Comparison of ENCODE assay signal across 24 mouse cellular contexts in the genomic region with DNA sequence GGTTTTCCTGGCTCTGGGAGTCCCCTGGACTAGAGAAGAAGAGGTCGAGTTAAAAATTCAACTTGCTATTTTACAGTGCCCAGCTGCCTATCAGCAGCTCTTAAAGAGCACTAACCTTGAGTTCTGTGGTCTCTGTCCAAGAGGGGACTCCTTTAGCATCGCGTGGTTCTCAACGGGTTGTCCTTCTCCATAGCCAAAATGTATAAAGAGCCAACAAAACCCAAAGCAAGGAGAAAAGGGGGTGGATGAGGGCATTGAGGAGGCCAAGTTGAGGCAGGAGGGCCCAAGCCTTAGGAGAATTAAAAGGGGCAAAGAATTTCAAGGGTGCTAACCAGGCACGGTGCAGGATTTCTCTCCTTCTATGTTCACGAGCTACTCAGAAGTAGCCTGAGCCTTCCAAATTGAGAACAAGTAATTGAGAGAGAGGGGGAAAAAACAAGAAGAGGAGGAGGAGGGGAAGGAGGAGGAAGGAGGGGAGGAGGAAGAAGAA. TPM values are rescaled to one million over a fixed set of nuclear protein-coding genes. Genes with fewer than 3 reads are reported as not detected.
DNase-seq lines count a peak whose midpoint lies in the region; ATAC-seq lines count a peak whose summit lies in the region.
"Had no signal": no experiment of that assay in that cellular context is flagged by ENCODE, and none has a peak within 500 bp of the region (broad histone marks: within the 10 kb centered on the region; RNA-seq: fewer than 3 reads in every experiment).

No protein-coding gene starts in this region.

- H3K9me3 ChIP-seq in forebrain, embryonic 10.5 days, result no peaks in the 10 kb centered on the region
- H3K9me3 ChIP-seq in forebrain, embryonic 16.5 days (ENCODE audit: control insufficient read depth, low read length), result no peaks in the 10 kb centered on the region
- H3K9me3 ChIP-seq in midbrain, embryonic 10.5 days (replicated peaks), result no peaks in the 10 kb centered on the region
- H3K9me3 ChIP-seq in midbrain, embryonic 14.5 days (ENCODE audit: control insufficient read depth, low read length), result no peaks in the 10 kb centered on the region
- H3K9me3 ChIP-seq in embryonic facial prominence, embryonic 10.5 days, result no peaks in the 10 kb centered on the region
- no peaks in the 10 kb centered on the region for H3K9me3 ChIP-seq in forebrain, embryonic 13.5 days (replicated peaks)
- H3K9me3 ChIP-seq: embryonic facial prominence, embryonic 12.5 days; heart, embryonic 12.5 days; hindbrain, embryonic 13.5 days had no signal

- H3K4me3 ChIP-seq in forebrain, embryonic 10.5 days, result peak overlapping the region; percentile 72
- H3K4me3 ChIP-seq in forebrain, embryonic 16.5 days (replicated peaks; ENCODE audit: low read length), result no peak overlapping the region
- no peak overlapping the region for H3K4me3 ChIP-seq in midbrain, embryonic 10.5 days
- no peak overlapping the region for H3K4me3 ChIP-seq in midbrain, embryonic 14.5 days (replicated peaks; ENCODE audit: low read depth, low read length)
- peak overlapping the region; percentile 58; the same call in 1 of the 2 replicates for H3K4me3 ChIP-seq in embryonic facial prominence, embryonic 10.5 days
- H3K4me3 ChIP-seq in forebrain, embryonic 13.5 days, result peak overlapping the region; percentile 55
- H3K4me3 ChIP-seq: embryonic facial prominence, embryonic 12.5 days; heart, embryonic 12.5 days; hindbrain, embryonic 13.5 days had no signal

- no peak for DNase-seq in forebrain, embryonic 10.5 days (ENCODE audit: extremely low spot score, low spot score)
- DNase-seq in midbrain, embryonic 10.5 days (ENCODE audit: low spot score), result peak; percentile 38
- no peak for DNase-seq in midbrain, embryonic 14.5 days
- DNase-seq in embryonic facial prominence, embryonic 10.5 days (ENCODE audit: low spot score), result peak; percentile 23
- DNase-seq in heart, postnatal 25 days (ENCODE audit: low spot score), result no peak
- no peak for DNase-seq in left cerebral cortex, postnatal 25 days (ENCODE audit: low spot score in 2 of 2)
- DNase-seq: adrenal gland, adult 8-10 months; adrenal gland, postnatal 36 days; cerebellum, adult 2 months; cerebellum, postnatal 10 days; gastrocnemius, postnatal 14 days; heart, postnatal 36 days had no signal

- no peak overlapping the region; the same call in 1 of the 2 replicates for H3K4me2 ChIP-seq in forebrain, embryonic 16.5 days (ENCODE audit: low read length)
- H3K4me2 ChIP-seq in midbrain, embryonic 14.5 days (ENCODE audit: low read length), result no peak overlapping the region
- H3K4me2 ChIP-seq in forebrain, embryonic 13.5 days, result peak overlapping the region; percentile 64
- H3K4me2 ChIP-seq: heart, embryonic 12.5 days; hindbrain, embryonic 13.5 days had no signal

- peaks cover 100% of the 10 kb centered on the region for H3K27me3 ChIP-seq in forebrain, embryonic 10.5 days (ENCODE audit: poor library complexity, severe bottlenecking)
- H3K27me3 ChIP-seq in forebrain, embryonic 16.5 days (replicated peaks; ENCODE audit: control insufficient read depth, insufficient read depth, low read length), result peaks cover 26% of the 10 kb centered on the region
- H3K27me3 ChIP-seq in midbrain, embryonic 10.5 days (ENCODE audit: low read depth, poor library complexity, severe bottlenecking), result peaks cover 100% of the 10 kb centered on the region
- peaks cover 93% of the 10 kb centered on the region for H3K27me3 ChIP-seq in midbrain, embryonic 14.5 days (ENCODE audit: control insufficient read depth, insufficient read depth, low read length)
- H3K27me3 ChIP-seq in embryonic facial prominence, embryonic 10.5 days (replicated peaks; ENCODE audit: low read depth, poor library complexity, severe bottlenecking), result peaks cover 100% of the 10 kb centered on the region
- peaks cover 91% of the 10 kb centered on the region for H3K27me3 ChIP-seq in forebrain, embryonic 13.5 days

- H3K9ac ChIP-seq in forebrain, embryonic 16.5 days (replicated peaks; ENCODE audit: low read depth, low read length), result no peak overlapping the region
- H3K9ac ChIP-seq in midbrain, embryonic 14.5 days (replicated peaks; ENCODE audit: low read length), result no peak overlapping the region
- peak overlapping the region; percentile 83 for H3K9ac ChIP-seq in forebrain, embryonic 13.5 days
- H3K9ac ChIP-seq: embryonic facial prominence, embryonic 12.5 days; heart, embryonic 12.5 days; hindbrain, embryonic 13.5 days had no signal

- no peak for ATAC-seq in forebrain, embryonic 16.5 days
- ATAC-seq in midbrain, embryonic 14.5 days (ENCODE audit: low FRiP score, low TSS enrichment), result no peak
- no peak for ATAC-seq in forebrain, embryonic 13.5 days
- ATAC-seq: CD4-positive, CD25-positive, alpha-beta regulatory T cell, adult 4 months; hindbrain, postnatal 0 days had no signal

- peak overlapping the region; percentile 96 for H3K27ac ChIP-seq in forebrain, embryonic 10.5 days
- no peak overlapping the region for H3K27ac ChIP-seq in forebrain, embryonic 16.5 days (ENCODE audit: low read length)
- no peak overlapping the region for H3K27ac ChIP-seq in midbrain, embryonic 10.5 days (replicated peaks)
- H3K27ac ChIP-seq in midbrain, embryonic 14.5 days (replicated peaks; ENCODE audit: low read depth, low read length), result no peak overlapping the region
- no peak overlapping the region for H3K27ac ChIP-seq in embryonic facial prominence, embryonic 10.5 days (replicated peaks)
- 0 out of 2 replicates have a peak overlapping the region, but pooled peaks have one; percentile 82 for H3K27ac ChIP-seq in forebrain, embryonic 13.5 days
- H3K27ac ChIP-seq: embryonic facial prominence, embryonic 12.5 days; hindbrain, embryonic 13.5 days; hindbrain, postnatal 0 days had no signal

- H3K36me3 ChIP-seq in forebrain, embryonic 10.5 days (replicated peaks), result no peaks in the 10 kb centered on the region
- no peaks in the 10 kb centered on the region for H3K36me3 ChIP-seq in forebrain, embryonic 16.5 days (ENCODE audit: control insufficient read depth, insufficient read depth)
- no peaks in the 10 kb centered on the region for H3K36me3 ChIP-seq in midbrain, embryonic 10.5 days
- no peaks in the 10 kb centered on the region for H3K36me3 ChIP-seq in midbrain, embryonic 14.5 days (ENCODE audit: control insufficient read depth, insufficient read depth, low read length)
- no peaks in the 10 kb centered on the region for H3K36me3 ChIP-seq in embryonic facial prominence, embryonic 10.5 days (replicated peaks)
- H3K36me3 ChIP-seq in forebrain, embryonic 13.5 days (ENCODE audit: poor library complexity, severe bottlenecking), result no peaks in the 10 kb centered on the region
- H3K36me3 ChIP-seq: embryonic facial prominence, embryonic 12.5 days; G1E; heart, embryonic 12.5 days; hindbrain, embryonic 13.5 days had no signal

- H3K4me1 ChIP-seq in forebrain, embryonic 10.5 days, result peaks cover 93% of the 10 kb centered on the region
- peaks cover 14% of the 10 kb centered on the region for H3K4me1 ChIP-seq in forebrain, embryonic 16.5 days (replicated peaks; ENCODE audit: control insufficient read depth, insufficient read depth, low read length)
- H3K4me1 ChIP-seq in midbrain, embryonic 10.5 days, result peaks cover 42% of the 10 kb centered on the region
- peaks cover 9% of the 10 kb centered on the region; the same call in 1 of the 2 replicates for H3K4me1 ChIP-seq in midbrain, embryonic 14.5 days (ENCODE audit: control insufficient read depth, insufficient read depth, low read length)
- peaks cover 34% of the 10 kb centered on the region for H3K4me1 ChIP-seq in embryonic facial prominence, embryonic 10.5 days
- H3K4me1 ChIP-seq in forebrain, embryonic 13.5 days, result peaks cover 44% of the 10 kb centered on the region

- WGBS in forebrain, embryonic 10.5 days, result 2% methylated on average over 6 of the region's 6 CpGs
- WGBS in forebrain, embryonic 16.5 days, result 6% methylated on average over 6 of the region's 6 CpGs
- 2% methylated on average over 6 of the region's 6 CpGs for WGBS in midbrain, embryonic 10.5 days
- 4% methylated on average over 6 of the region's 6 CpGs for WGBS in midbrain, embryonic 14.5 days
- 4% methylated on average over 6 of the region's 6 CpGs for WGBS in embryonic facial prominence, embryonic 10.5 days
- WGBS in forebrain, embryonic 13.5 days, result 2% methylated on average over 6 of the region's 6 CpGs

- intact Hi-C loops in heart, postnatal 25 days (cut with DNase I), result no loop called here
- intact Hi-C loops in left cerebral cortex, postnatal 25 days (cut with DNase I), result no loop called here

RNA-seq across cellular contexts. Expression of a gene that starts 2.8 kb away (rescaled TPM):
- 11.0 and 13.4 TPM in 2 replicates for polyA plus RNA-seq in forebrain, embryonic 10.5 days (2016; fragmentation: Nextera tagmentation; extraction: Ambion mirVana)
- 1.7 and 2.6 TPM in 2 replicates for polyA plus RNA-seq in forebrain, embryonic 16.5 days (2015; fragmentation: Nextera tagmentation; extraction: Ambion mirVana)
- 0.39 and 2.1 TPM in 2 replicates for polyA plus RNA-seq in midbrain, embryonic 10.5 days (2016; fragmentation: Nextera tagmentation; extraction: Ambion mirVana)
- 0.54 TPM in 1 of 2 replicates, not detected in the other for polyA plus RNA-seq in midbrain, embryonic 14.5 days (2014; fragmentation: Nextera tagmentation; extraction: Ambion mirVana)
- 1.7 and 2.1 TPM in 2 replicates for polyA plus RNA-seq in embryonic facial prominence, embryonic 10.5 days (2016; fragmentation: Nextera tagmentation; extraction: Ambion mirVana)
- polyA plus RNA-seq in forebrain, embryonic 13.5 days (2015; fragmentation: Nextera tagmentation; extraction: Ambion mirVana), result 6.7 and 7.8 TPM in 2 replicates
- not detected for total RNA-seq in heart, postnatal 25 days (2021)
- under 1 TPM in 1 of 2 experiments, not detected in 1; 0.14 TPM for total RNA-seq in left cerebral cortex, postnatal 25 days (2021)
- total RNA-seq: adrenal gland, adult 8-10 months; adrenal gland, postnatal 36 days; common myeloid progenitor, adult 5-6 weeks; gastrocnemius, adult 18-20 months; gastrocnemius, postnatal 14 days; heart, adult 8-10 months; heart, postnatal 36 days had no signal
- polyA plus RNA-seq: CD4-positive, CD25-positive, alpha-beta regulatory T cell, adult 4 months; G1E; gonadal fat pad, adult 2 months; heart, embryonic 12.5 days had no signal

RNA-seq across cellular contexts. Expression of a gene that starts 59.4 kb away (rescaled TPM):
- 0.06 and 0.39 TPM in 2 replicates for polyA plus RNA-seq in forebrain, embryonic 10.5 days (2016; fragmentation: Nextera tagmentation; extraction: Ambion mirVana)
- 0.86 and 2.1 TPM in 2 replicates for polyA plus RNA-seq in forebrain, embryonic 16.5 days (2015; fragmentation: Nextera tagmentation; extraction: Ambion mirVana)
- 0.05 and 0.16 TPM in 2 replicates for polyA plus RNA-seq in midbrain, embryonic 10.5 days (2016; fragmentation: Nextera tagmentation; extraction: Ambion mirVana)
- 0.09 TPM in 1 of 2 replicates, not detected in the other for polyA plus RNA-seq in midbrain, embryonic 14.5 days (2014; fragmentation: Nextera tagmentation; extraction: Ambion mirVana)
- 1.3 and 1.6 TPM in 2 replicates for polyA plus RNA-seq in embryonic facial prominence, embryonic 10.5 days (2016; fragmentation: Nextera tagmentation; extraction: Ambion mirVana)
- 0.26 and 0.43 TPM in 2 replicates for polyA plus RNA-seq in forebrain, embryonic 13.5 days (2015; fragmentation: Nextera tagmentation; extraction: Ambion mirVana)
- total RNA-seq in heart, postnatal 25 days (2021), result under 1 TPM; 0.14 to 0.18 TPM
- total RNA-seq in left cerebral cortex, postnatal 25 days (2021), result 1 to 10 TPM; 1.1 to 1.5 TPM
- total RNA-seq: common myeloid progenitor, adult 5-6 weeks; G1E; heart, postnatal 36 days; hindbrain, postnatal 0 days had no signal
- polyA plus RNA-seq: CD4-positive, CD25-positive, alpha-beta regulatory T cell, adult 4 months; cerebellum, adult 2 months; G1E; hindbrain, postnatal 0 days had no signal

Comparison
In these comparisons a context has a peak if more than half of its experiments do, and no peak if none do; other contexts are left out.
1. DNase-seq: peak in midbrain, embryonic 10.5 days (single experiment) and embryonic facial prominence, embryonic 10.5 days (single experiment); none in forebrain, embryonic 10.5 days (single experiment), midbrain, embryonic 14.5 days (single experiment), heart, postnatal 25 days (single experiment) and left cerebral cortex, postnatal 25 days (0 of 2).
2. H3K27ac ChIP-seq: peak in forebrain, embryonic 10.5 days (single experiment) and forebrain, embryonic 13.5 days (single experiment); none in forebrain, embryonic 16.5 days (single experiment), midbrain, embryonic 10.5 days (single experiment), midbrain, embryonic 14.5 days (single experiment) and embryonic facial prominence, embryonic 10.5 days (single experiment).
3. H3K4me3 ChIP-seq: peak in forebrain, embryonic 10.5 days (single experiment), embryonic facial prominence, embryonic 10.5 days (single experiment) and forebrain, embryonic 13.5 days (single experiment); none in forebrain, embryonic 16.5 days (single experiment), midbrain, embryonic 10.5 days (single experiment) and midbrain, embryonic 14.5 days (single experiment).